Mouse (Mus musculus) bone marrow macrophage, adult 2 months (primary cell): ENCODE results near the gene Mast3.

Experiments
- CTCF ChIP-seq: IDR thresholded peaks from 2 replicates; pipeline ENCODE4 v1.5.1; 2012; ENCODE audit warnings: low read depth, mild to moderate bottlenecking, low read length, moderate library complexity
- POLR2A ChIP-seq: IDR thresholded peaks from 2 replicates; pipeline ENCODE4 v1.6.1; 2012; ENCODE audit warnings: mild to moderate bottlenecking, low read depth, low read length, borderline replicate concordance

DNA sequence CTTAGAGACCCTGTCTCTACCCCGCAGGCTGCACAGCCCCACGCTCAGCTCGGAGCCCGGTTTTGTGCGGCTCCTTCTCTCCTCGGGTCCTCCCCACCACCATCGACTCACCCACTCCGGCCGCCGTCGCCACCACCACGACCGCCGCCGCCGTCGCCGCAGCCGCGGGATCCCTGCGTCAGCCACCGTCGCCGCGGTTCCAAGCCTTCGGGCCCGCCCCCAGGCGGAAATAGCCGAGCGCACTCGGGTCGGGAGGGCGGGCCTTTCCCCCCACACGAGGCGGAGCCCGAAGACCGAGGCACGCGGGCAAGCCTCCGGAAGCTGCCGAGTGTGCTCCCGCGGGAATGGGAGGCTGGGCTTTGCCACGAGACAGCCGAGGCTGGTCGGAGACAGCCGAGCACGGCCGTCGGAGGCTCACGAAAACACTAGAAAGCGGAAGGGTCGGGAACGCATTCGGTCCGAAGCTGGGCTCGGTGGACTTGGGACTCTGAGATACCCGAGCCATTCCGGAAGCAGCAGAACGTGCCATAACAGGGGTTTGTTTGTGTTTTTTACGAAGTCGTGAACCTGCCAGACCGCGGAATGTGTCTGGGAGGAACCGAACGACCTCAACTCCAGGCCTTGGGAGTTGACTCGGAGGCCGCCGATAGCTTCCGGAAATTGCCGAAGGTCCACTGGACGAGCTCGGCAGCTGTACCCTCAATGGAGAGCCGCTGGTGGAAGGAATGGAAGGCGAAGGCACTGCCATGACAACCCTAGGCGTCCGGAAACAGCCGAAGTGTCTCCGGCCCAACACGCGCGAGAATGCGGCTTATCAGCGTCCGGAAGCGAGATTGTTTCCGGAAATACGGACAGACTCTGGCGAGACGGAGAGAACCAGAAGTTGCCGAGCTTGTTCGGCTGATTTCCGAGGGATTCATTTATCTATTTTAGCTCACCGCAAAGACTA is 28.1 kb downstream of the Mast3 start, which contains the start of gene Pik3r2:
- TF ChIP-seq POLR2A (0 out of 2 replicates have a peak, but pooled peaks have one; percentile 2), CTCF (no peak)
